Mouse (Mus musculus) embryonic facial prominence, embryonic 13.5 days (tissue): ENCODE measurements around the gene Clec14a. TPM values are rescaled to one million over a fixed set of nuclear protein-coding genes. Genes with fewer than 3 reads are reported as not detected.
A peak's percentile ranks its signal among the peaks of the same experiment; 100 is the strongest.
"Not testable (repeated sequence)": the region's sequence is repeated elsewhere in the genome, so short reads cannot be mapped to it uniquely, and the experiment has no call there.

ENCODE experiments used
- ATAC-seq: fragments of 200-750 bp; cut with Nextera tagmentation; 2 replicates; pipeline ENCODE4 v1.8.0; 2017; ENCODE audit warnings: low read depth; ENCODE audit not compliant: insufficient number of reproducible peaks, insufficient read depth, low FRiP score, low TSS enrichment
- H3K27ac ChIP-seq: fragments of 300-500 bp; sonication (generic); 2 replicates; pipeline ENCODE4 v1.5.1; 2015; ENCODE audit warnings: moderate library complexity, mild to moderate bottlenecking, inconsistent platforms
- H3K27me3 ChIP-seq: fragments of 300-500 bp; sonication (generic); 2 replicates; pipeline ENCODE4 v1.6.1; 2015; ENCODE audit warnings: mild to moderate bottlenecking, inconsistent platforms
- H3K36me3 ChIP-seq: fragments of 300-500 bp; sonication (generic); 2 replicates; pipeline ENCODE4 v1.6.1; 2015; ENCODE audit warnings: mild to moderate bottlenecking, inconsistent platforms
- H3K4me1 ChIP-seq: fragments of 300-500 bp; sonication (generic); 2 replicates; pipeline ENCODE4 v1.6.1; 2015; ENCODE audit warnings: inconsistent platforms
- H3K4me2 ChIP-seq: fragments of 300-500 bp; sonication (generic); 2 replicates; pipeline ENCODE4 v1.6.1; 2015; ENCODE audit warnings: moderate library complexity, mild to moderate bottlenecking, inconsistent platforms
- H3K4me3 ChIP-seq: fragments of 300-500 bp; sonication (generic); 2 replicates; pipeline ENCODE4 v1.5.1; 2015; ENCODE audit warnings: mild to moderate bottlenecking, inconsistent platforms
- H3K9ac ChIP-seq: fragments of 300-500 bp; sonication (generic); 2 replicates; pipeline ENCODE4 v1.6.1; 2015; ENCODE audit warnings: mild to moderate bottlenecking, inconsistent platforms
- H3K9me3 ChIP-seq: fragments of 300-500 bp; sonication (generic); 2 replicates; pipeline ENCODE4 v1.6.1; 2016; ENCODE audit warnings: inconsistent platforms
- WGBS: fragments of 180-500 bp; shearing (Covaris S2); methylation state at CpG from one replicate; pipeline ENCODE4 v1.1.7; 2015; ENCODE audit warnings: mixed read lengths; 5-methylcytosine and 5-hydroxymethylcytosine counted together
- polyA plus RNA-seq: library from polyadenylated mRNA; unstranded; fragments of >200 nt; fragmentation: Nextera tagmentation; extraction: Ambion mirVana; gene quantifications from 2 replicates; pipeline ENCODE4 v1.2.1, GENCODE M21; 2015

Clec14a gene
- 9.5 and 9.8 TPM in 2 replicates for polyA plus RNA-seq

GRCm38 (mm10) chr12:58268563-58269501 is at the start of gene Clec14a:
Gene Clec14a, minus strand, starts transcription at chr12:58269290.
- Histone ChIP-seq H3K27ac (peak within 1 kb of the TSS; percentile 88), H3K4me2 (peak within 1 kb of the TSS; percentile 80), H3K9me3 (no peaks in the 10 kb centered on the region), H3K4me3 (peak within 1 kb of the TSS; percentile 48), H3K27me3 (peaks cover 14% of the 10 kb centered on the region), H3K4me1 (peaks cover 23% of the 10 kb centered on the region), H3K9ac (peak within 1 kb of the TSS; percentile 74), H3K36me3 (no peaks in the 10 kb centered on the region)
- peak; percentile 77 for ATAC-seq
- WGBS = 4% methylated on average over 32 of the region's 32 CpGs

- H3K36me3 ChIP-seq = no peaks in the 10 kb centered on the region
- no peaks in the 10 kb centered on the region for H3K27me3 ChIP-seq
- no peaks in the 10 kb centered on the region for H3K4me1 ChIP-seq
- no peak overlapping the region for H3K4me3 ChIP-seq
- no peak overlapping the region for H3K27ac ChIP-seq
- H3K9me3 ChIP-seq = no peaks in the 10 kb centered on the region
- no peak for ATAC-seq
- H3K4me2 ChIP-seq = no peak overlapping the region
- no peak overlapping the region for H3K9ac ChIP-seq
- WGBS = 76% methylated on average over 2 of the region's 2 CpGs
Measured at GRCm38 (mm10) chr12:58307835-58308234, 38.7 kb upstream of the Clec14a start.

- not testable (repeated sequence) for H3K4me1 ChIP-seq, H3K27ac ChIP-seq, H3K9me3 ChIP-seq, H3K9ac ChIP-seq, H3K4me2 ChIP-seq, ATAC-seq, H3K36me3 ChIP-seq, H3K27me3 ChIP-seq, H3K4me3 ChIP-seq
- WGBS = 75% methylated on average over 8 of the region's 8 CpGs
Measured at GRCm38 (mm10) chr12:58306402-58306801, 37.3 kb upstream of the Clec14a start.

- no peak for ATAC-seq
- H3K9me3 ChIP-seq = no peaks in the 10 kb centered on the region
Measured at GRCm38 (mm10) chr12:58305567-58305966, 36.5 kb upstream of the Clec14a start.

GRCm38 (mm10) chr12:58296980-58297379 is 27.9 kb upstream of the Clec14a start:
- no peaks in the 10 kb centered on the region for H3K9me3 ChIP-seq
- no peak for ATAC-seq
- H3K4me1 ChIP-seq = no peaks in the 10 kb centered on the region
- H3K9ac ChIP-seq = no peak overlapping the region
- H3K27me3 ChIP-seq = no peaks in the 10 kb centered on the region
- no peaks in the 10 kb centered on the region for H3K36me3 ChIP-seq
- H3K27ac ChIP-seq = no peak overlapping the region
- no peak overlapping the region for H3K4me2 ChIP-seq
- no peak overlapping the region for H3K4me3 ChIP-seq
- 81% methylated on average over 6 of the region's 6 CpGs for WGBS

More at GRCm38 (mm10) chr12:58305567-58305966, 36.5 kb upstream of the Clec14a start:
- WGBS = 80% methylated on average over 2 of the region's 2 CpGs
- Histone ChIP-seq H3K4me3 (no peak overlapping the region), H3K36me3 (no peaks in the 10 kb centered on the region), H3K27me3 (no peaks in the 10 kb centered on the region), H3K27ac (no peak overlapping the region), H3K9ac (no peak overlapping the region), H3K4me2 (no peak overlapping the region), H3K4me1 (no peaks in the 10 kb centered on the region)

GRCm38 (mm10) chr12:58285912-58286311 is 16.8 kb upstream of the Clec14a start:
- no peaks in the 10 kb centered on the region for H3K9me3 ChIP-seq
- H3K27me3 ChIP-seq = no peaks in the 10 kb centered on the region
- 76% methylated on average over 3 of the region's 3 CpGs for WGBS
- no peak overlapping the region for H3K9ac ChIP-seq
- no peak overlapping the region for H3K4me2 ChIP-seq
- no peak overlapping the region for H3K27ac ChIP-seq
- no peaks in the 10 kb centered on the region for H3K4me1 ChIP-seq
- ATAC-seq = no peak
- no peak overlapping the region for H3K4me3 ChIP-seq
- H3K36me3 ChIP-seq = no peaks in the 10 kb centered on the region

GRCm38 (mm10) chr12:58270520-58270919 is 1.4 kb upstream of the Clec14a start:
- H3K27me3 ChIP-seq = peaks cover 14% of the 10 kb centered on the region
- H3K36me3 ChIP-seq = no peaks in the 10 kb centered on the region
- WGBS = 88% methylated on average over 6 of the region's 6 CpGs
- ATAC-seq = no peak
- H3K9ac ChIP-seq = no peak overlapping the region
- H3K27ac ChIP-seq = no peak overlapping the region
- no peak overlapping the region for H3K4me3 ChIP-seq
- H3K4me2 ChIP-seq = no peak overlapping the region
- H3K9me3 ChIP-seq = no peaks in the 10 kb centered on the region
- H3K4me1 ChIP-seq = peaks cover 23% of the 10 kb centered on the region

- Histone ChIP-seq H3K4me1 (peaks cover 23% of the 10 kb centered on the region), H3K9ac (no peak overlapping the region), H3K9me3 (no peaks in the 10 kb centered on the region), H3K36me3 (no peaks in the 10 kb centered on the region), H3K27me3 (peaks cover 14% of the 10 kb centered on the region), H3K4me3 (no peak overlapping the region), H3K27ac (peak overlapping the region; percentile 88; the same call in 1 of the 2 replicates), H3K4me2 (peak overlapping the region; percentile 80)
- 22% methylated on average over 4 of the region's 4 CpGs for WGBS
- ATAC-seq = no peak
Measured at GRCm38 (mm10) chr12:58269505-58269904, 415 bp upstream of the Clec14a start.

GRCm38 (mm10) chr12:58268186-58268562 is 916 bp downstream of the Clec14a start:
- no peaks in the 10 kb centered on the region for H3K9me3 ChIP-seq
- H3K9ac ChIP-seq = peak overlapping the region; percentile 74
- ATAC-seq = peak; percentile 54
- H3K4me3 ChIP-seq = peak overlapping the region; percentile 48
- 3% methylated on average over 15 of the region's 15 CpGs for WGBS
- H3K4me1 ChIP-seq = peaks cover 23% of the 10 kb centered on the region
- H3K36me3 ChIP-seq = no peaks in the 10 kb centered on the region
- H3K27ac ChIP-seq = peak overlapping the region; percentile 88
- peaks cover 14% of the 10 kb centered on the region for H3K27me3 ChIP-seq
- peak overlapping the region; percentile 80 for H3K4me2 ChIP-seq

GRCm38 (mm10) chr12:58267779-58268178 is 1.3 kb downstream of the Clec14a start:
- WGBS = 35% methylated on average over 8 of the region's 8 CpGs
- ATAC-seq = no peak

GRCm38 (mm10) chr12:58251901-58252300 is 17.2 kb downstream of the Clec14a start:
- Histone ChIP-seq H3K36me3 (no peaks in the 10 kb centered on the region), H3K27ac (no peak overlapping the region), H3K4me3 (no peak overlapping the region), H3K9ac (no peak overlapping the region), H3K9me3 (no peaks in the 10 kb centered on the region), H3K4me1 (no peaks in the 10 kb centered on the region), H3K4me2 (no peak overlapping the region), H3K27me3 (no peaks in the 10 kb centered on the region)
- 81% methylated on average over 1 of the region's 1 CpGs for WGBS
- no peak for ATAC-seq

More at GRCm38 (mm10) chr12:58267779-58268178, 1.3 kb downstream of the Clec14a start:
- H3K27ac ChIP-seq = peak overlapping the region; percentile 88
- H3K4me3 ChIP-seq = peak overlapping the region; percentile 48
- H3K9ac ChIP-seq = peak overlapping the region; percentile 74
- peak overlapping the region; percentile 80 for H3K4me2 ChIP-seq
- no peaks in the 10 kb centered on the region for H3K36me3 ChIP-seq
- peaks cover 14% of the 10 kb centered on the region for H3K27me3 ChIP-seq
- H3K9me3 ChIP-seq = no peaks in the 10 kb centered on the region
- H3K4me1 ChIP-seq = peaks cover 23% of the 10 kb centered on the region

GRCm38 (mm10) chr12:58232489-58232888 is 36.6 kb downstream of the Clec14a start:
- H3K4me3 ChIP-seq = no peak overlapping the region
- no peak overlapping the region for H3K9ac ChIP-seq
- 85% methylated on average over 2 of the region's 2 CpGs for WGBS
- no peak for ATAC-seq
- no peaks in the 10 kb centered on the region for H3K9me3 ChIP-seq
- no peak overlapping the region for H3K4me2 ChIP-seq
- H3K27ac ChIP-seq = no peak overlapping the region
- H3K36me3 ChIP-seq = no peaks in the 10 kb centered on the region
- no peaks in the 10 kb centered on the region for H3K27me3 ChIP-seq
- no peaks in the 10 kb centered on the region for H3K4me1 ChIP-seq
